Mouse (Mus musculus) kidney, embryonic 16.5 days (tissue): ENCODE data around the gene Tmem164. TPM values are rescaled to one million over a fixed set of nuclear protein-coding genes. Genes with fewer than 3 reads are reported as not detected.

Experiments used
- ATAC-seq: fragments of 200-750 bp; cut with Nextera tagmentation; 2 replicates; pipeline ENCODE4 v1.8.0; 2017; ENCODE audit warnings: moderate TSS enrichment; ENCODE audit not compliant: low FRiP score, low TSS enrichment
- H3K27ac ChIP-seq: fragments of 300-500 bp; sonication (generic); 2 replicates; pipeline ENCODE4 v1.5.1; 2014; ENCODE audit warnings: low read length
- H3K27me3 ChIP-seq: fragments of 300-500 bp; sonication (generic); 2 replicates; pipeline ENCODE4 v1.6.1; 2014; ENCODE audit warnings: low read length, control low read depth, mixed read lengths; ENCODE audit not compliant: insufficient read depth
- H3K36me3 ChIP-seq: fragments of 300-500 bp; sonication (generic); 2 replicates; pipeline ENCODE4 v1.6.1; 2014; ENCODE audit warnings: low read length, control low read depth, mixed read lengths; ENCODE audit not compliant: insufficient read depth
- H3K4me1 ChIP-seq: fragments of 300-500 bp; sonication (generic); 2 replicates; pipeline ENCODE4 v1.6.1; 2014; ENCODE audit warnings: low read length, control low read depth, mixed read lengths; ENCODE audit not compliant: insufficient read depth
- H3K4me2 ChIP-seq: fragments of 300-500 bp; sonication (generic); replicated peaks from 2 replicates; pipeline ENCODE4 v1.6.1; 2014; ENCODE audit warnings: low read depth, low read length
- H3K4me3 ChIP-seq: fragments of 300-500 bp; sonication (generic); 2 replicates; pipeline ENCODE4 v1.5.1; 2014; ENCODE audit warnings: mild to moderate bottlenecking, low read length
- H3K9ac ChIP-seq: fragments of 300-500 bp; sonication (generic); replicated peaks from 2 replicates; pipeline ENCODE4 v1.6.1; 2014; ENCODE audit warnings: low read length
- H3K9me3 ChIP-seq: fragments of 300-500 bp; sonication (generic); 2 replicates; pipeline ENCODE4 v1.6.1; 2016; ENCODE audit warnings: low read length, control low read depth
- WGBS: fragments of 180-500 bp; shearing (Covaris S2); extraction: QIAGEN DNeasy Blood & Tissue Kit; methylation state at CpG from one replicate; pipeline ENCODE4 v1.1.7; 2014; 5-methylcytosine and 5-hydroxymethylcytosine counted together
- polyA plus RNA-seq: library from polyadenylated mRNA; unstranded; fragments of >200 nt; fragmentation: Nextera tagmentation; extraction: Ambion mirVana; gene quantifications from 2 replicates; pipeline ENCODE4 v1.2.1, GENCODE M21; 2015

Gene Tmem164
- polyA plus RNA-seq, 1 experiment from 2014 or later, result 56.4 TPM

- H3K9ac ChIP-seq, result no peak overlapping the region
- 74% methylated on average over 6 of the region's 6 CpGs for WGBS
These were observed 46.6 kb downstream of the Tmem164 start for GRCm38 (mm10) chrX:142727847-142728246.

GRCm38 (mm10) chrX:142729040-142729439 lies 47.8 kb downstream of the Tmem164 start:
- Histone ChIP-seq H3K4me1 (no peaks in the 10 kb centered on the region), H3K36me3 (no peaks in the 10 kb centered on the region), H3K4me3 (no peak overlapping the region), H3K9ac (no peak overlapping the region), H3K27ac (no peak overlapping the region), H3K27me3 (peaks cover 19% of the 10 kb centered on the region), H3K4me2 (no peak overlapping the region), H3K9me3 (no peaks in the 10 kb centered on the region)
- no peak for ATAC-seq
- WGBS, result 73% methylated on average over 1 of the region's 1 CpGs

More at GRCm38 (mm10) chrX:142727847-142728246, 46.6 kb downstream of the Tmem164 start:
- H3K9me3 ChIP-seq, result no peaks in the 10 kb centered on the region
- no peak for ATAC-seq
- H3K36me3 ChIP-seq, result no peaks in the 10 kb centered on the region
- H3K27ac ChIP-seq, result no peak overlapping the region
- peaks cover 14% of the 10 kb centered on the region for H3K27me3 ChIP-seq
- H3K4me1 ChIP-seq, result no peaks in the 10 kb centered on the region
- H3K4me3 ChIP-seq, result no peak overlapping the region
- no peak overlapping the region for H3K4me2 ChIP-seq

DNA sequence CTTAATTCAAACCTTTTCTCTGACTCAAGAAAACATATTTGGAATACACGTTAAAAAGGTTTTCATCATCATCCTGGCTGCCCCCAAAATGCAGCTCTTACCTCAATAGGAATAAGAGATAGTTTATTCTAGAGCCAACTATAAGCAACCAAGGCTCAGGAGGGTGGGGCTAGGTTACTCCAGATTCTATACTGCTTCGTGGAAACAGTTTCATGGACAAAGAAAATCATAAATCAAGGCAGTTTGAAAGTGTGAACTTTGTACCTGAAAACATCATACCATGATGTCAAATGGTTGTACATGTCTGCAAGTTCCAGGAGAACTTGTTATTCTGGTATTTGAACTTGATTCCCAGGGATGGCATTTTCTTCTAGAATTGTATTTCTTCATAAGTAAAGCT lies 48.3 kb downstream of the Tmem164 start:
- 58% methylated on average over 2 of the region's 2 CpGs for WGBS
- ATAC-seq, result no peak
- H3K4me2 ChIP-seq, result no peak overlapping the region
- peaks cover 20% of the 10 kb centered on the region for H3K27me3 ChIP-seq
- H3K36me3 ChIP-seq, result no peaks in the 10 kb centered on the region
- H3K9ac ChIP-seq, result no peak overlapping the region
- H3K4me3 ChIP-seq, result no peak overlapping the region
- no peaks in the 10 kb centered on the region for H3K9me3 ChIP-seq
- H3K27ac ChIP-seq, result no peak overlapping the region
- H3K4me1 ChIP-seq, result no peaks in the 10 kb centered on the region

DNA sequence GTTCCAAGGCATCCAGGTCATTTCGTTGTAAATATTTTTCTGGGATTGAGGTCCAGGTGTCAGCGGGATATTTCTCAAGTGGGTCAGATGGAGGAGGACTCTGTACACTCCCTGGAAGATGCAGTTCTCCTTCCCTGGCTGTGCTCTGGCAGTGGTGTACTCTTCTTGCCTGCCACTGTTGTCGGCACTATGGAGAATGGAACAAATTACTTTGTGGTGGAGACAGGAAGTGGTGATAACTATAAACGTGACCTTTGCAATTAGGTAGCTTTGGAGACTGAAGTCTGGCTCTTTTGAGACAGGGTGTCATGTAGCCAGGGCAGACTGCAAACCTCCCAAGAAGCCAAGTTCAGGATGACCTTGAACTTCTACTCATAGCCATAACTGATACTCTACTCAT lies 55.9 kb downstream of the Tmem164 start:
- no peak overlapping the region for H3K4me2 ChIP-seq

GRCm38 (mm10) chrX:142737719-142738118 lies 56.5 kb downstream of the Tmem164 start:
- Histone ChIP-seq H3K4me1 (no peaks in the 10 kb centered on the region), H3K36me3 (no peaks in the 10 kb centered on the region), H3K9me3 (no peaks in the 10 kb centered on the region), H3K9ac (no peak overlapping the region), H3K4me2 (no peak overlapping the region), H3K27me3 (peaks cover 11% of the 10 kb centered on the region; the same call in 1 of the 2 replicates), H3K4me3 (no peak overlapping the region), H3K27ac (no peak overlapping the region)
- 78% methylated on average over 6 of the region's 6 CpGs for WGBS
- ATAC-seq, result no peak

More for the DNA sequence above, 55.9 kb downstream of the Tmem164 start:
- ATAC-seq, result no peak
- H3K9ac ChIP-seq, result no peak overlapping the region
- H3K36me3 ChIP-seq, result no peaks in the 10 kb centered on the region
- no peak overlapping the region for H3K4me3 ChIP-seq
- no peak overlapping the region for H3K27ac ChIP-seq
- no peaks in the 10 kb centered on the region for H3K4me1 ChIP-seq
- 73% methylated on average over 4 of the region's 4 CpGs for WGBS
- no peaks in the 10 kb centered on the region for H3K9me3 ChIP-seq
- H3K27me3 ChIP-seq, result peaks cover 13% of the 10 kb centered on the region; the same call in 1 of the 2 replicates

DNA sequence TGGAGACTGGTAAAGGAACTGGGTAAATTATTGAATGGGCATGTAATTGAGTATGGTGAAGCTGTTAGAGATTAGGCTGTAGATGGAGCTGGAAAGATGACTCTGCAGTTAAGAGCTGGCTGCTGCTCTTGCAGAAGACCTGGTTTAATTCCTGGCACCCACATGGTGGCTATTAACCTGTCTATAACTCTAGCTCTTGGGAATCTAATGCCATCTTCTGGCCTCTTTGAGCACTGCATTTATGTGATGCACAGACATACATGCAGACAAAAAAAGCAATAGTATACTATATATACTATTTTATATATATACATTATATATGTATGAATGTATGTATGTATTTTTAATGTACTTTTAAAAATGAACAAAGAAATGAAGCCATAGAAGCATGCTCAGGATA lies 66.2 kb downstream of the Tmem164 start:
- Histone ChIP-seq H3K9me3 (no peaks in the 10 kb centered on the region), H3K27me3 (no peaks in the 10 kb centered on the region; the same call in 1 of the 2 replicates), H3K36me3 (0 out of 2 replicates have a peak, but pooled peaks cover 3% of the 10 kb centered on the region), H3K4me1 (no peaks in the 10 kb centered on the region), H3K27ac (no peak overlapping the region), H3K9ac (no peak overlapping the region), H3K4me2 (no peak overlapping the region), H3K4me3 (no peak overlapping the region)
- no peak for ATAC-seq

DNA sequence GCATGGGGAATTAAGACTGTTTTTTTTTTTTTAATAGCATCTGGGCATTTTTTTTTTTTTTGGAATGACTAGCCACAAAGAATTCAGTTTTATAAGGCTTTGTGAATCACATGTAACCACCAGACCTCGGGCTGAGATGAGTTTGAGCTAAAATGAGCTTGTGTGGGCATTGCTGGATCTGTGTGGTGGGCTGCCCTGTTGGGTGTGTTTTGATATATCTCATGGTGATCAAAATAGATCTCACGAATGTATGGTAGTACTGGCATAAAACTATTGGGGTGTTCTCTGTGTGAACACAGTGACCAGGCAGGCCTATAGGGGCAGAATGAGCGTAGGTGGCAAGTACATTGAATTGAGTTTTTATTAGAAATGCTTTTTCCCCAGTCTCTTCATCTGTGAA lies 67.4 kb downstream of the Tmem164 start:
- no peaks in the 10 kb centered on the region for H3K9me3 ChIP-seq
- WGBS, result 77% methylated on average over 3 of the region's 3 CpGs
- no peak for ATAC-seq
- H3K27me3 ChIP-seq, result no peaks in the 10 kb centered on the region; the same call in 1 of the 2 replicates
- H3K4me3 ChIP-seq, result no peak overlapping the region
- 0 out of 2 replicates have a peak, but pooled peaks cover 3% of the 10 kb centered on the region for H3K36me3 ChIP-seq
- H3K27ac ChIP-seq, result no peak overlapping the region
- no peaks in the 10 kb centered on the region for H3K4me1 ChIP-seq
- H3K4me2 ChIP-seq, result no peak overlapping the region
- no peak overlapping the region for H3K9ac ChIP-seq

DNA sequence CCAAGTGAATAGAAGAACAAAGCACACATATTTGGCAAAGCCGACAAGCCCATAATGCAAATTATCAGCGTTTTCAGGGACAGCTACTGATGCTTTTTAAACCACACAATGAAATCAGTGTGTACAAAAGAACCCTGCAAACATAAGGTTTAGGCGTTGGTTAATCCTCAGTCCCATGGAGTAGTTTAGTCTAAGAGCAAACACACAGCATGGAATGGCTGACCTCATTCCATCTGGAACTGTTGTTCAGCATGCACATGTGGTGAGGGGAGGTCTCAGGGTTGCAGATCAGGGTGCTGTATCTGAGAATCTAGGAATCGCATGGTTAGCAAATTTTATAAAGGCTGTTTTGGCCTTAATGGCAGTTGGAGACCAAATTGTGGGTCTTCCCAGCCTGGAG lies 69.6 kb downstream of the Tmem164 start:
- Histone ChIP-seq H3K36me3 (0 out of 2 replicates have a peak, but pooled peaks cover 3% of the 10 kb centered on the region), H3K9ac (no peak overlapping the region), H3K27ac (no peak overlapping the region), H3K4me1 (no peaks in the 10 kb centered on the region), H3K4me3 (no peak overlapping the region), H3K9me3 (no peaks in the 10 kb centered on the region), H3K4me2 (no peak overlapping the region), H3K27me3 (no peaks in the 10 kb centered on the region; the same call in 1 of the 2 replicates)
- no peak for ATAC-seq
- 85% methylated on average over 4 of the region's 4 CpGs for whole genome bisulfite sequencing

- no peaks in the 10 kb centered on the region for H3K4me1 ChIP-seq
These were observed 74.3 kb downstream of the Tmem164 start for GRCm38 (mm10) chrX:142755542-142755941.

DNA sequence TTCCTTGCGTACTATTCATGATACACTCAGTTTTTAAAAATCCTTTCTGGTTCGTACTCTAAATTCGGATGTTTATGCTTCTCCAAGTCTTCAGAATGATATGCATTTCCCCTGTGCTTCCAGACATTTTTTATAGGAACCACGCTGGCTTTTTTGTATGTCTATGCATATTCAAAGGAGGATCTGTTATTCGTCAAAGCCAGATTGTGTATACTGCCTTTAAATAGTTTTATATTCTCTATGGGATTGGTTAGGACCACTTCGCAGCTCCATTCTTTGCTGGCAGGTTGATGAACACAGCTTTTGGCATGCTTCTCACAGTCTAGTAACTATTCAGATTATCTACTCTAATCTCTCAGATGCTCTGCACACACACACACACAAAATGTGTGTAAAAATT lies 79.2 kb downstream of the Tmem164 start:
- Histone ChIP-seq H3K36me3 (0 out of 2 replicates have a peak, but pooled peaks cover 2% of the 10 kb centered on the region), H3K27ac (no peak overlapping the region), H3K9me3 (no peaks in the 10 kb centered on the region), H3K27me3 (peaks cover 9% of the 10 kb centered on the region; the same call in 1 of the 2 replicates), H3K4me2 (no peak overlapping the region), H3K9ac (no peak overlapping the region), H3K4me1 (no peaks in the 10 kb centered on the region), H3K4me3 (no peak overlapping the region)
- ATAC-seq, result no peak
- WGBS, result 85% methylated on average over 6 of the region's 6 CpGs

More at GRCm38 (mm10) chrX:142755542-142755941, 74.3 kb downstream of the Tmem164 start:
- Histone ChIP-seq H3K27me3 (peaks cover 3% of the 10 kb centered on the region; the same call in 1 of the 2 replicates), H3K4me2 (no peak overlapping the region), H3K9ac (no peak overlapping the region), H3K36me3 (0 out of 2 replicates have a peak, but pooled peaks cover under 1% of the 10 kb centered on the region), H3K27ac (no peak overlapping the region), H3K4me3 (no peak overlapping the region), H3K9me3 (no peaks in the 10 kb centered on the region)
- 79% methylated on average over 6 of the region's 6 CpGs for WGBS
- ATAC-seq, result no peak
